Mouse (Mus musculus) neural tube, embryonic 15.5 days (tissue): ENCODE measurements around the gene Cep97. TPM values are rescaled to one million over a fixed set of nuclear protein-coding genes. Genes with fewer than 3 reads are reported as not detected.
"Not testable (repeated sequence)": the region's sequence is repeated elsewhere in the genome, so short reads cannot be mapped to it uniquely, and the experiment has no call there.

Experiments used
- ATAC-seq: fragments of 200-750 bp; cut with Nextera tagmentation; 2 replicates; pipeline ENCODE4 v1.8.0; 2017; ENCODE audit warnings: mild to moderate bottlenecking, moderate TSS enrichment, moderate library complexity; ENCODE audit not compliant: low FRiP score
- H3K27ac ChIP-seq: fragments of 300-500 bp; sonication (generic); replicated peaks from 2 replicates; pipeline ENCODE4 v1.5.1; 2015; ENCODE audit warnings: mild to moderate bottlenecking, inconsistent platforms
- H3K27me3 ChIP-seq: fragments of 300-500 bp; sonication (generic); replicated peaks from 2 replicates; pipeline ENCODE4 v1.6.1; 2015; ENCODE audit warnings: inconsistent platforms
- H3K36me3 ChIP-seq: fragments of 300-500 bp; sonication (generic); 2 replicates; pipeline ENCODE4 v1.6.1; 2015; ENCODE audit warnings: inconsistent platforms
- H3K4me1 ChIP-seq: fragments of 300-500 bp; sonication (generic); 2 replicates; pipeline ENCODE4 v1.6.1; 2015; ENCODE audit warnings: inconsistent platforms
- H3K4me2 ChIP-seq: fragments of 300-500 bp; sonication (generic); 2 replicates; pipeline ENCODE4 v1.6.1; 2015; ENCODE audit warnings: inconsistent platforms, mild to moderate bottlenecking, moderate library complexity
- H3K4me3 ChIP-seq: fragments of 300-500 bp; sonication (generic); replicated peaks from 2 replicates; pipeline ENCODE4 v1.5.1; 2015; ENCODE audit warnings: mild to moderate bottlenecking, inconsistent platforms
- H3K9ac ChIP-seq: fragments of 300-500 bp; sonication (generic); replicated peaks from 2 replicates; pipeline ENCODE4 v1.6.1; 2015; ENCODE audit warnings: mild to moderate bottlenecking, inconsistent platforms
- H3K9me3 ChIP-seq: fragments of 300-500 bp; sonication (generic); replicated peaks from 2 replicates; pipeline ENCODE4 v1.6.1; 2016; ENCODE audit warnings: inconsistent platforms
- WGBS: fragments of 180-500 bp; shearing (Covaris S2); methylation state at CpG from one replicate; pipeline ENCODE4 v1.1.7; 2015; ENCODE audit warnings: mixed read lengths; 5-methylcytosine and 5-hydroxymethylcytosine counted together
- polyA plus RNA-seq: library from polyadenylated mRNA; unstranded; fragments of >200 nt; fragmentation: Nextera tagmentation; extraction: Ambion mirVana; gene quantifications from 2 replicates; pipeline ENCODE4 v1.2.1, GENCODE M21; 2015

Gene Cep97
- polyA plus RNA-seq, 1 experiment from 2014 or later, result 12.3 TPM

DNA sequence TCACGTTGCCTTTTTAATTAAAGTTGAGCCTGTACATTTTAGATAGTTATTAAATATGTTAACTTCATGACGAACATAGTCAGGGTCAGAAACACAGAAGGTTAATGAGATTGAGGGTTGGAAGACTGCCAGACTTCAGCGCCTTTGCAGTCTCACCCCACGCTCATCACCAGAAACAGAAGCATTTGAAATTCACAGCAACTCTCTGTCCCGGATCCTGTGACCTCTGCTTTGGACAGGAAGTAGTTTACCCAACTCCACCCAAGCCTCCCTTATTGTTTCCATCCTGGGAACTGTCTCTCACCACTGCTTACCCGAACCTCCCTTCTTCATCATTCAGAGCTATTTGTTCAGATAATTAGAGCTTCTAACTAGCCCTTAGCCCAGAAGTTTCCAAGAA, 58.6 kb downstream of the Cep97 start:
- Histone ChIP-seq H3K9me3 (no peaks in the 10 kb centered on the region), H3K4me3 (no peak overlapping the region), H3K27ac (no peak overlapping the region), H3K9ac (no peak overlapping the region), H3K27me3 (no peaks in the 10 kb centered on the region), H3K4me2 (no peak overlapping the region), H3K36me3 (no peaks in the 10 kb centered on the region; the same call in 1 of the 2 replicates), H3K4me1 (no peaks in the 10 kb centered on the region)
- 72% methylated on average over 6 of the region's 6 CpGs for WGBS
- ATAC-seq, result no peak

GRCm38 (mm10) chr16:55863832-55864231, 70.8 kb downstream of the Cep97 start:
- Histone ChIP-seq H3K4me3 (no peak overlapping the region), H3K4me2 (no peak overlapping the region), H3K36me3 (peaks cover 13% of the 10 kb centered on the region), H3K9me3 (no peaks in the 10 kb centered on the region), H3K9ac (no peak overlapping the region), H3K27ac (no peak overlapping the region), H3K4me1 (no peaks in the 10 kb centered on the region), H3K27me3 (no peaks in the 10 kb centered on the region)
- no peak for ATAC-seq
- WGBS, result 68% methylated on average over 4 of the region's 4 CpGs

DNA sequence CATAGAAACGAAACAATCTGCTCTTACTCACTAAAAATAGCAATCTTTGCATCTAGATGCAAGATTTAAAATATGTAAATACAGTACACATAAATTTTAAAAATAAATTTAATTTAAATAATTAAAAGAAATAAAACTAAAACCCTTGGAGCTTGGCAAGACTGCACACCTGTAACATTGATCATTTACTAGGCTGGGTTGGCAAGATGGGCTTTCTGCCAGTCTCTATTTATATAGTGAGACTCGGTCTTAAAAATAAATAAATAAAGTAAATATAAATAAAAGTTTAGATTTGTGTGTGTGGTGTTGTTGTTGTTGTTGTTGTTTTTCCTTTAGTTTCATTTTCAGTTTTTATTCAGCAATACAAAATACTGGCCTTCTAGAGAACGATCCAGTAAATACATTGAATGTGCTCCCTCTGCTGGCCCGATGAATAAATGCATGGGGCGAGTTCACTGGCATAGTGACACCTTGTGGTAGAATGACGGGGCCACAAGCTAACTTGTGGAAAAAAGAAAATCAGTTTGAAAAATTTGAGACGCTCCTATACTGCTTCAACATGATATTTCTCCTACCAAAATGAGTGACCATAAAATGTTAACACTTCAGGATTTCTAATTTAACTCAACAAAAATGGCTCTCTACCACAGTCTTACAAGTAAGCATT, 71.4 kb downstream of the Cep97 start:
- H3K4me2 ChIP-seq, result no peak overlapping the region
- H3K9ac ChIP-seq, result no peak overlapping the region
- peak; percentile 63; the same call in 1 of the 2 replicates for ATAC-seq
- peaks cover 13% of the 10 kb centered on the region for H3K36me3 ChIP-seq
- H3K4me1 ChIP-seq, result no peaks in the 10 kb centered on the region
- H3K9me3 ChIP-seq, result no peaks in the 10 kb centered on the region
- WGBS, result 26% methylated on average over 7 of the region's 7 CpGs
- no peak overlapping the region for H3K27ac ChIP-seq
- no peaks in the 10 kb centered on the region for H3K27me3 ChIP-seq
- no peak overlapping the region for H3K4me3 ChIP-seq

DNA sequence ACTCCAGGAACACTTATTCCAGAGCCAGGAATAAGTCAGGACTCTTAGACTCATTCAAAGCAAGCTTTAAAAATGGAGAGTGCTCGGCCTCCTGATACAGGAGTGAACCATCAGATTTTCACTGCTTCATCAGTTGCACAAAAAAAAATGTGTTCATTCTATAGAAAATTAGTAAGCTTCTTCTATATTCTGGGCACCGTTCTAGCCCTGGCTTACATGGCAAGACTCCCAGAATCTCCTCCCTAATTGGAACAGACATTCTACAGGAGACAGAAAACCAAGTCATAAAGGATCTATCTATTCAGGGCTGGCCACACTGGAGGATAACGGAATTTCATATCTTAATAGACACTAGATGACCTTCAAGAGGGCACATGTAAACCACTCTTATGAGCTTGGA, 73.6 kb downstream of the Cep97 start:
- 83% methylated on average over 3 of the region's 3 CpGs for WGBS
- H3K9me3 ChIP-seq, result no peaks in the 10 kb centered on the region
- no peak overlapping the region for H3K9ac ChIP-seq
- H3K4me3 ChIP-seq, result no peak overlapping the region
- H3K4me1 ChIP-seq, result no peaks in the 10 kb centered on the region
- H3K27me3 ChIP-seq, result no peaks in the 10 kb centered on the region
- H3K27ac ChIP-seq, result no peak overlapping the region
- H3K4me2 ChIP-seq, result no peak overlapping the region
- ATAC-seq, result no peak
- H3K36me3 ChIP-seq, result peaks cover 14% of the 10 kb centered on the region

DNA sequence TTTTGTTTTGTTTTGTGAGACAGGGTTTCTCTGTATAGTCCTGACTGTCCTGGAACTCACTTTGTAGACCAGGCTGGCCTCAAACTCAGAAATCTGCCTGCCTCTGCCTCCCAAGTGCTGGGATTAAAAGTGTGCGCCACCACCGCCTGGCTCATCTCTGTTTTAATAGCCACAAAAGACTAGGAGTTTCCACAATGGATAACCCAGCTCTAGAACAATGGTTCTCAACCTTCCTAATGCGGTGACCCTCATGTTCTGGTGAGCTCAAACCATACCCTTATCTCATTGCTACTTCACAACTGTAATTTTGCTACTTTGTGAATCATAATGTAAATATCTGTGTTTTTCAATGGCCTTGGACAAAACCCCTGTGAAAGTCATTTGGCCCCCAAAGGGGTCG, 75.2 kb downstream of the Cep97 start:
- H3K4me2 ChIP-seq, H3K9me3 ChIP-seq, H3K27me3 ChIP-seq, H3K4me1 ChIP-seq, H3K4me3 ChIP-seq, H3K9ac ChIP-seq, ATAC-seq, H3K27ac ChIP-seq, H3K36me3 ChIP-seq: not testable (repeated sequence)
- 95% methylated on average over 4 of the region's 4 CpGs for whole genome bisulfite sequencing

- H3K4me2 ChIP-seq, result no peak overlapping the region
- H3K9me3 ChIP-seq, result no peaks in the 10 kb centered on the region
- H3K27ac ChIP-seq, result no peak overlapping the region
- H3K4me1 ChIP-seq, result no peaks in the 10 kb centered on the region
- H3K9ac ChIP-seq, result no peak overlapping the region
- H3K4me3 ChIP-seq, result no peak overlapping the region
- no peak for ATAC-seq
- 60% methylated on average over 6 of the region's 6 CpGs for WGBS
- no peaks in the 10 kb centered on the region for H3K27me3 ChIP-seq
- H3K36me3 ChIP-seq, result peaks cover 8% of the 10 kb centered on the region
These were observed 76.2 kb downstream of the Cep97 start for GRCm38 (mm10) chr16:55858465-55858864.

DNA sequence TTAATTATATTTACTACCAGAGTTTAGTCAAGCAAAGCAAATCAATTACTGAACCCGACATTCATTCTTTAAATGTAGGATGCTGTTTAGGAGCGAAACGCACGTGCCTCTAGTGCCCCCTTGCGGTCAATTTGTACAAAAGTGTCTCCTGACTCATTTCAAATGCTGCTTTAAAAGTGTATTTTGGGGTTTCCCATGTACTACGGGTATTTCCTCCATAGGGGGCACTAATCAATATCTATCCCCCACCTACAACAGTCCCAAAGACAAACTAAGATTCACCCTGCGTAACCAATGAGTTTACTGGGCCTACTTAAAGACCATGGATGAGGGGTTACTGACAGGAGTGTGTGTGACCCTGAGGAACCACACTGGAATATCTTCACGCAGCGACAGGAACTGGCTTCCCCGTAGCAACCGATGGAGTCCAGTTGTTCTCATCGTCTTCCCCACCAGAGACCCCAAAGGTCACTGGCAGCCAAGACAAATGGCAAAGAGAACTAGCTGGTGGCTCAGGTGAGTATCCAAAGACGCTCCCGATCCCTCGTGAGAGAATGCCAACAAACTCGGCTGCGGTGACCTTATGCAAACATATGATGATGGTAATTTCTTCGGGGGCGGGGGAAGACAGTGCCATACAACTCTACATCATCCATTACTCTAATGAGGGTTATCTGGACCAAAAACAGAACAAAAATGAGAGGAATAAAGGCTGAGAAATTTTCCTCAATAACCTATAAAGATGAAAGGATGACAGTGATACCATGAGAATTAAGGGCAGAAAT, 81.5 kb downstream of the Cep97 start:
- Histone ChIP-seq H3K27ac (no peak overlapping the region), H3K36me3 (peaks cover 11% of the 10 kb centered on the region; the same call in 1 of the 2 replicates), H3K4me1 (no peaks in the 10 kb centered on the region), H3K9me3 (no peaks in the 10 kb centered on the region), H3K27me3 (no peaks in the 10 kb centered on the region), H3K4me2 (no peak overlapping the region), H3K4me3 (no peak overlapping the region), H3K9ac (no peak overlapping the region)
- WGBS, result 51% methylated on average over 19 of the region's 19 CpGs
- ATAC-seq, result peak; percentile 82

DNA sequence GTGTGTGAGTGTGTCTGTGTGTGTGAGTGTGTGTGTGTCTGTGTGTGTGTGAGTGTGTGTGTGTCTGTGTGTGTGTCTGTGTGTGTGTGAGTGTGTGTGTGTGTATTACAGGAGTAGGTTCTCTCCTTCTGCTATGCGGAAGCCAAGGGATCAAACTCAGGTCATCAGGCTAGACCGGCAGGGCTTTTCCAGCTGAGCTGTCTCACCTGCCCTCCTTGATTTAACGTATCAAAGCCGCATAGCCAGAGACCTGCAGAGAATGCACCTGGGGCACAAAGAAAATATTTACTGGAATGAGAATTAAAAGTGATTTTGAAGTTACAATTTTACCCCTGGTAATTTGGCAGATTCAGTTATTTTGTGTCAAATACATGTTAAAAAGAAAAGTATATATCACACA, 82.1 kb downstream of the Cep97 start:
- H3K9me3 ChIP-seq, result no peaks in the 10 kb centered on the region
- H3K4me3 ChIP-seq, result no peak overlapping the region
- no peaks in the 10 kb centered on the region for H3K4me1 ChIP-seq
- WGBS, result 6% methylated on average over 4 of the region's 4 CpGs
- no peak overlapping the region for H3K4me2 ChIP-seq
- H3K9ac ChIP-seq, result no peak overlapping the region
- 0 out of 2 replicates have a peak, but pooled peaks cover 8% of the 10 kb centered on the region for H3K36me3 ChIP-seq
- peak; percentile 58; the same call in 1 of the 2 replicates for ATAC-seq
- H3K27me3 ChIP-seq, result no peaks in the 10 kb centered on the region
- H3K27ac ChIP-seq, result no peak overlapping the region

- Histone ChIP-seq H3K4me2 (no peak overlapping the region), H3K9me3 (no peaks in the 10 kb centered on the region), H3K9ac (no peak overlapping the region), H3K36me3 (0 out of 2 replicates have a peak, but pooled peaks cover 7% of the 10 kb centered on the region), H3K4me1 (no peaks in the 10 kb centered on the region), H3K27me3 (no peaks in the 10 kb centered on the region), H3K27ac (no peak overlapping the region), H3K4me3 (no peak overlapping the region)
- 78% methylated on average over 3 of the region's 3 CpGs for WGBS
- ATAC-seq, result no peak
These were observed 84.2 kb downstream of the Cep97 start for GRCm38 (mm10) chr16:55850485-55850884.

Other genes starting within 250 kb of the Cep97 start
- gene Nfkbiz, start 96.0 kb downstream of the Cep97 start, polyA plus RNA-seq, result 2.0 and 3.3 TPM in 2 replicates
- 1.4 and 1.7 TPM in 2 replicates for gene Nxpe3, start 39.6 kb downstream of the Cep97 start, polyA plus RNA-seq
- gene Rpl24, start 31.4 kb upstream of the Cep97 start, polyA plus RNA-seq, result 485 and 506 TPM in 2 replicates
- 22.5 and 23.7 TPM in 2 replicates for gene Zbtb11, start 39.0 kb upstream of the Cep97 start, polyA plus RNA-seq
- 193 and 199 TPM in 2 replicates for gene Pcnp, start 94.9 kb upstream of the Cep97 start, polyA plus RNA-seq
- gene Trmt10c, start 103.0 kb upstream of the Cep97 start, polyA plus RNA-seq, result 18.9 and 20.9 TPM in 2 replicates
- gene Senp7, start 113.5 kb upstream of the Cep97 start, polyA plus RNA-seq, result 41.8 and 46.9 TPM in 2 replicates